Mouse (Mus musculus): Measurements from ENCODE around the gene Sema4a.
A peak's percentile ranks its signal among the peaks of the same experiment; 100 is the strongest.

Sema4a gene

GRCm38 (mm10) chr3:88460983-88461696 is at the start of gene Sema4a:
Gene Sema4a (minus strand): TSS chr3:88461182.
- no peak for DNase-seq (ENCODE audit: extremely low spot score, low read depth, low spot score)

- peak; percentile 89 for DNase-seq (ENCODE audit: extremely low spot score, low read depth, low spot score)
Measured at GRCm38 (mm10) chr3:88509692-88510420, 48.9 kb upstream of the Sema4a start, which contains the start of gene Lmna. Gene Lmna (minus strand): TSS chr3:88509956.

GRCm38 (mm10) chr3:88509250-88509649 is 48.3 kb upstream of the Sema4a start:
- no peak for DNase-seq (ENCODE audit: extremely low spot score, low read depth, low spot score)

- DNase-seq (ENCODE audit: extremely low spot score, low read depth, low spot score), result no peak
Measured at GRCm38 (mm10) chr3:88505765-88506164, 44.8 kb upstream of the Sema4a start.

- DNase-seq (ENCODE audit: extremely low spot score, low read depth, low spot score), result no peak
Measured at GRCm38 (mm10) chr3:88505081-88505480, 44.1 kb upstream of the Sema4a start.

- DNase-seq (ENCODE audit: extremely low spot score, low read depth, low spot score), result no peak
Measured at GRCm38 (mm10) chr3:88503881-88504746, 43.1 kb upstream of the Sema4a start.

GRCm38 (mm10) chr3:88503505-88503863 is 42.5 kb upstream of the Sema4a start:
- no peak for DNase-seq (ENCODE audit: extremely low spot score, low read depth, low spot score)

GRCm38 (mm10) chr3:88502641-88503504 is 41.9 kb upstream of the Sema4a start:
- no peak for DNase-seq (ENCODE audit: extremely low spot score, low read depth, low spot score)

- no peak for DNase-seq (ENCODE audit: extremely low spot score, low read depth, low spot score)
Measured at GRCm38 (mm10) chr3:88502031-88502571, 41.1 kb upstream of the Sema4a start.

- DNase-seq (ENCODE audit: extremely low spot score, low read depth, low spot score), result no peak
Measured at GRCm38 (mm10) chr3:88501366-88502030, 40.5 kb upstream of the Sema4a start.

- DNase-seq (ENCODE audit: extremely low spot score, low read depth, low spot score), result no peak
Measured at GRCm38 (mm10) chr3:88500655-88501365, 39.8 kb upstream of the Sema4a start.

GRCm38 (mm10) chr3:88500087-88500486 is 39.1 kb upstream of the Sema4a start:
- no peak for DNase-seq (ENCODE audit: extremely low spot score, low read depth, low spot score)

- DNase-seq (ENCODE audit: extremely low spot score, low read depth, low spot score), result no peak
Measured at GRCm38 (mm10) chr3:88499580-88499979, 38.6 kb upstream of the Sema4a start.

- no peak for DNase-seq (ENCODE audit: extremely low spot score, low read depth, low spot score)
Measured at GRCm38 (mm10) chr3:88495741-88496415, 34.9 kb upstream of the Sema4a start.

GRCm38 (mm10) chr3:88494836-88495628 is 34.0 kb upstream of the Sema4a start:
- no peak for DNase-seq (ENCODE audit: extremely low spot score, low read depth, low spot score)

- no peak for DNase-seq (ENCODE audit: extremely low spot score, low read depth, low spot score)
Measured at GRCm38 (mm10) chr3:88493706-88494582, 33.0 kb upstream of the Sema4a start.

- no peak for DNase-seq (ENCODE audit: extremely low spot score, low read depth, low spot score)
Measured at GRCm38 (mm10) chr3:88487396-88487795, 26.4 kb upstream of the Sema4a start.

Measured in hindlimb bud, embryonic 11.5 days (tissue).